Mouse (Mus musculus) liver, embryonic 12.5 days (tissue): ENCODE results near the gene Hspg2. TPM values are rescaled to one million over a fixed set of nuclear protein-coding genes. Genes with fewer than 3 reads are reported as not detected.
"Not testable (repeated sequence)": the region's sequence is repeated elsewhere in the genome, so short reads cannot be mapped to it uniquely, and the experiment has no call there.

Experiments used
- ATAC-seq: fragments of 200-750 bp; cut with Nextera tagmentation; 2 replicates; pipeline ENCODE4 v1.8.0; 2017; ENCODE audit warnings: moderate number of reproducible peaks, mild to moderate bottlenecking, moderate library complexity
- H3K27ac ChIP-seq: fragments of 300-500 bp; sonication (generic); 2 replicates; pipeline ENCODE4 v1.5.1; 2016; ENCODE audit warnings: mild to moderate bottlenecking
- H3K27me3 ChIP-seq: fragments of 300-500 bp; sonication (generic); replicated peaks from 2 replicates; pipeline ENCODE4 v1.6.1; 2016; ENCODE audit warnings: mild to moderate bottlenecking, moderate library complexity
- H3K36me3 ChIP-seq: fragments of 300-500 bp; sonication (generic); 2 replicates; pipeline ENCODE4 v1.6.1; 2016; ENCODE audit warnings: mild to moderate bottlenecking, moderate library complexity
- H3K4me1 ChIP-seq: fragments of 300-500 bp; sonication (generic); 2 replicates; pipeline ENCODE4 v1.6.1; 2016
- H3K4me2 ChIP-seq: fragments of 300-500 bp; sonication (generic); 2 replicates; pipeline ENCODE4 v1.6.1; 2016; ENCODE audit warnings: mild to moderate bottlenecking, moderate library complexity
- H3K4me3 ChIP-seq: fragments of 300-500 bp; sonication (generic); 2 replicates; pipeline ENCODE4 v1.5.1; 2016; ENCODE audit warnings: mild to moderate bottlenecking, moderate library complexity
- H3K9ac ChIP-seq: fragments of 300-500 bp; sonication (generic); 2 replicates; pipeline ENCODE4 v1.6.1; 2016; ENCODE audit warnings: mild to moderate bottlenecking, moderate library complexity
- H3K9me3 ChIP-seq: fragments of 300-500 bp; sonication (generic); replicated peaks from 2 replicates; pipeline ENCODE4 v1.6.1; 2016; ENCODE audit warnings: mild to moderate bottlenecking, moderate library complexity
- WGBS: fragments of 180-500 bp; shearing (Covaris S2); methylation state at CpG from one replicate; pipeline ENCODE4 v1.1.7; 2016; ENCODE audit not compliant: insufficient replicate concordance; 5-methylcytosine and 5-hydroxymethylcytosine counted together
- polyA plus RNA-seq: library from polyadenylated mRNA; unstranded; fragments of >200 nt; fragmentation: Nextera tagmentation; extraction: Ambion mirVana; gene quantifications from 2 replicates; pipeline ENCODE4 v1.2.1, GENCODE M21; 2016

The Hspg2 gene
- polyA plus RNA-seq, 1 experiment from 2014 or later, result 7.3 TPM

DNA sequence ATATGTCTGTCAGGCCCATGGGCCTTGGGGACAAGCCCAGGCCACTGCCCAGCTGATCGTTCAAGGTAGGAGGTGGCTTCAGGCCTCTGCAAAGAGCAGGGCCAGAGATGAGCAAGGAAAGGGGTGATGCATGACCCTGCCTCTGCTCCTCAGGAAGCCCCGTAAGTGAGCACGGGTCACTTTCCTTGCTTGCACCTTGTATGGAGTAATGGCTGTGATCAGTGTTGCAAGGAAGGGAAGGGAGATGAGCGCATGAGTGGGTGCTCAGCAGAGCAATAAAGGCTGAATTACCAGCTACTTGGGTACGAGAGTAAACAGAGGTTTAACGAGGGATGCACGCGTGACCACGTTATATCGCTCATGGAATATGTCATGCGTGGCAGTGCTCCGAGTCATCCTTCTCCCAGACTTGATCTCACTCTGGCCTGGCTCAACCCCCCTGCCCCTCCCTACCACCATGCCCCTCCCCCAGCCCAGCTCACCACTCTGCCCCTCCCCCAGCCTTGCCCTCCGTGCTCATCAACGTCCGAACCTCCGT lies 88.2 kb downstream of the Hspg2 start:
- Histone ChIP-seq H3K4me1 (no peaks in the 10 kb centered on the region), H3K9ac (no peak overlapping the region), H3K4me3 (no peak overlapping the region), H3K9me3 (no peaks in the 10 kb centered on the region), H3K27ac (no peak overlapping the region), H3K36me3 (peaks cover 61% of the 10 kb centered on the region), H3K4me2 (no peak overlapping the region), H3K27me3 (no peaks in the 10 kb centered on the region)
- no peak for ATAC-seq
- 87% methylated on average over 16 of the region's 16 CpGs for WGBS

DNA sequence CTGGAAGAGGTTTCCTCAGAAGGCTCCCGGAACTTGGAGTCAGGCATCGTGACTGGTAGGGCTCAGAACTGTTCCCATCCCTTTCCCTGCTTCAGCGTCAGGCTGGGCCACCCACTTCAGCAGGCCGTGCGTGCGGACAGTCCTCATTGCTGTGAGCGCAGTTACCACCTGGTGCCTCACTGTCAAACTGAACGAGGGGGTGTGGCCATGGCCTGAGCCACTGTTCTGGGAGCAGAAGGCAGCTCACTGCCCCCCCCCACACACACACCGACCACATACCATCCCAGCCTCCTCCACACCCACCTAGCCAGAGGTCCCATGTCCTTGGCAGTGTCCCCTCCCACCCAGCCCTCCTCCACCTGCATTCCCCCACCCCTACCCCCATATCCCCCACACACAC lies 101.3 kb downstream of the Hspg2 start:
- Histone ChIP-seq H3K4me1 (no peaks in the 10 kb centered on the region), H3K4me2 (no peak overlapping the region), H3K27ac (no peak overlapping the region), H3K27me3 (no peaks in the 10 kb centered on the region), H3K4me3 (no peak overlapping the region), H3K36me3 (peaks cover 27% of the 10 kb centered on the region), H3K9ac (no peak overlapping the region), H3K9me3 (no peaks in the 10 kb centered on the region)
- ATAC-seq, result no peak
- WGBS, result 73% methylated on average over 9 of the region's 9 CpGs

DNA sequence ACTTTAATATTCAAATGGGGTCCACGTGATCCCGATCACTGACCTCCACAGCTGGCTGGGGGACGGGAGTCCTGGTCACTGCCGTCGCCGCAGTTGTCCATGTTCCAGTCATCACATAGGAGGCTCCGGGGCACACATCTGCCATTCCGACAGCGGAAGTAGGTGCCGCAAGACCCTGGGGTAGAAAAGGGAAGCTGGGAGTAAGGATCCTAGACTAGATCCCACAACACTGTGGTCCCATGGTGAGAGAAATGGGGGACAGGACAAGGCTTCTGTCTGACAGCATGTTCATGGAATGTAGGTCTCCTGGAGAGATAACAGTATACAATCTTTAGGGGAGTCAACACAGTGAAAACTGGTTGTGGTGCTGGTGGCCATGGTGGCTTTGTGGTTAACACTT lies 105.9 kb downstream of the Hspg2 start, which contains the start of gene Ldlrad2:
Gene Ldlrad2 (minus strand): TSS at position 101 of the 400 bp plus-strand sequence.
- Histone ChIP-seq H3K27ac (no peak within 1 kb of the TSS), H3K9me3 (no peaks in the 10 kb centered on the region), H3K4me1 (0 out of 2 replicates have a peak, but pooled peaks cover 7% of the 10 kb centered on the region), H3K9ac (no peak within 1 kb of the TSS), H3K4me2 (no peak within 1 kb of the TSS), H3K36me3 (peaks cover 7% of the 10 kb centered on the region), H3K4me3 (no peak within 1 kb of the TSS), H3K27me3 (peaks cover 28% of the 10 kb centered on the region)
- no peak for ATAC-seq
- WGBS, result 71% methylated on average over 10 of the region's 10 CpGs

DNA sequence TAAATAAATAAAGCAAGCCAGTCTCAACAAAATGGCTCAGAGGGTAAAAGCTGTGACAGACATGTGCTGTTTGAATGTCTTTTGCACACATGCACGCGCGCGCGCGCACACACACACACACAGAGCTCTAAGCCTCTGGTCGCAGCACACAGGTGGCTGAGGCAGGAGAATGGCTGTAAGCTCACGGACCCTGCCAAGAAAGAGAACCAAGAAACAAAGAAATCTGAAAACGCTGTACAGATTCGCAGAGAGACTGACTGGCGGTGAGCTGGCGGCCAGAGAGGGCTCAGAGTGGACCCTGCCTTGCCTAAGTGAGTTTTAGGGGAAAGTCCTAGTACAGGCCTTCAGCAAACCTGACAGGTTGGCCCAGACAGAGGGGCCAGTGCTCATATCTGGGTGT lies 108.9 kb downstream of the Hspg2 start:
- Histone ChIP-seq H3K4me3 (no peak overlapping the region), H3K36me3 (no peaks in the 10 kb centered on the region), H3K4me2 (no peak overlapping the region), H3K27me3 (peaks cover 46% of the 10 kb centered on the region), H3K9ac (no peak overlapping the region), H3K4me1 (0 out of 2 replicates have a peak, but pooled peaks cover 7% of the 10 kb centered on the region), H3K9me3 (no peaks in the 10 kb centered on the region), H3K27ac (no peak overlapping the region)
- whole genome bisulfite sequencing, result 86% methylated on average over 12 of the region's 12 CpGs
- no peak for ATAC-seq

DNA sequence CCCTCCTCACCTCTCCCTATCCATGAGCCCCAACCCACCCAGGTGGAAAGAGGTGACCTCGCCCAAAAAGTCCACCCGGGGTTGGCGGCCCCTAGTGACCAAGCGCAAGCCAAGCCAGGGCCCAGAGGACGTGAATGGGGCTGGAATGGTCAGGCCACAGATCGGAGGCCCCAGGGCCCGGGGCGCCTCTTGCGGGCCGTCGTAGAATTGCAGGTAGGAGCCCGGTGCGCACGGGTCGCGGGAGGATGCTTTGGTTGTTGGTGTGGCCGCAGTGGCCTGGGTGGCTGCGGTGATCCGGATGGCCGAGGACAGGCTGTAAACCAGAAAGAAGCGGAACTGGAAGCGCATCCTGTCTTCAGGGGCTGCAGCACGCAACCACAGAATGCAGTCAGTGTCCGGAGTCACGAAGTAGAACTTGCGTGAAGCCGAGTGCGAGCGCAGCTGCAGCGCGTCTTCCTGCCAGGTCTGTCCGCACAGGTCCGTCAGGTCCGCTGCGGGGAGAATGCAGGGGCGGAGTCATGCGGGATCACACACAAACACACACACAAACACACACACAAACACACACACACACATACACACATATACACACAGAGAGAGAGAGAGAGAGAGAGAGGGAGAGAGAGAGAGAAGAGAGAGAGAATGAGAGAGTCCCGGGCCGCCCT lies 109.7 kb downstream of the Hspg2 start:
- Histone ChIP-seq H3K9ac (no peak overlapping the region), H3K4me1 (0 out of 2 replicates have a peak, but pooled peaks cover 7% of the 10 kb centered on the region), H3K4me2 (peak overlapping the region; percentile 57), H3K27me3 (peaks cover 46% of the 10 kb centered on the region), H3K4me3 (peak overlapping the region; percentile 23), H3K27ac (no peak overlapping the region), H3K36me3 (no peaks in the 10 kb centered on the region), H3K9me3 (no peaks in the 10 kb centered on the region)
- ATAC-seq, result no peak
- WGBS, result 5% methylated on average over 39 of the region's 39 CpGs

DNA sequence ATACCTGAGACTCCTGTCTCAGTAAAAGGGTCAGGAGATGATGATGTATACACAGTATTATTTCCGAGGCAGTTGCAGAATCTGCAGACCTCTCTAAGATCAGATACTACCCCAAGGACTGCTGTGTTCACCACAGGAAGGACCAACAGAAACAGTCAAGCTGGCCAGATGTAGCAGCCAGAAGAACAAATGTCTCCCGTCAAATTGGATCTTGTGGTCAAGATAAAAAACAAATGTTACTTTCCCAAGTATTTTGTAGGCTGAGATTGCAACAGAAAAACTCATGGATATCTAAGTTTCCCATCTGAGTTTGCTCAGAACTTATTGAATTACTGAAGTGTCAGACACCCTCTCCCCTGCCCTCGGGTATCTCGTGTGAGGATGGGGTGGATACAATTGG lies 111.2 kb downstream of the Hspg2 start:
- Histone ChIP-seq H3K27ac (no peak overlapping the region), H3K9me3 (no peaks in the 10 kb centered on the region), H3K4me1 (0 out of 2 replicates have a peak, but pooled peaks cover 7% of the 10 kb centered on the region), H3K9ac (no peak overlapping the region), H3K36me3 (no peaks in the 10 kb centered on the region), H3K4me3 (no peak overlapping the region), H3K4me2 (no peak overlapping the region), H3K27me3 (peaks cover 46% of the 10 kb centered on the region)
- 26% methylated on average over 4 of the region's 4 CpGs for WGBS
- no peak for ATAC-seq

DNA sequence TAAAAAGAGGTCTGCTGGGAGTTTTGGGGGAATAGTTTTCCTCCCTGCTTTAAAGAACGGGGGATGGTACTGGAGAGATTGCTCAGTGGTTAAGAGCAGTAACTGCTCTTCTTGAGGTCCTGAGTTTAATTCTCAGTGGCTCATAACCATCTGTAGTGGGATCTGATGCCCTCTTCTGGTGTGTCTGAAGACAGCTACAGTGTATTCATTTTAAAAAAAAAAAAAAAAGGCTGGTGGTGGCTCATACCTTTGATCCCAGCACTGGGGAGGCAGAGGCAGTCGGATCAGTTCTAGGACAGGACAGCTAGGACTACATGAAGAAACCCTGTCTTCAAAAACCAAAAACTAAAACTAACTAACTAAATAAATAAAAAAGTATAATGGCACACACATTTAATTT lies 111.7 kb downstream of the Hspg2 start:
- H3K36me3 ChIP-seq, result no peaks in the 10 kb centered on the region
- no peak overlapping the region for H3K4me3 ChIP-seq
- H3K27me3 ChIP-seq, result peaks cover 46% of the 10 kb centered on the region
- H3K4me1 ChIP-seq, result 0 out of 2 replicates have a peak, but pooled peaks cover 7% of the 10 kb centered on the region
- no peak for ATAC-seq
- no peaks in the 10 kb centered on the region for H3K9me3 ChIP-seq
- H3K27ac ChIP-seq, result no peak overlapping the region
- no peak overlapping the region for H3K9ac ChIP-seq
- no peak overlapping the region for H3K4me2 ChIP-seq
- 59% methylated on average over 2 of the region's 2 CpGs for WGBS

DNA sequence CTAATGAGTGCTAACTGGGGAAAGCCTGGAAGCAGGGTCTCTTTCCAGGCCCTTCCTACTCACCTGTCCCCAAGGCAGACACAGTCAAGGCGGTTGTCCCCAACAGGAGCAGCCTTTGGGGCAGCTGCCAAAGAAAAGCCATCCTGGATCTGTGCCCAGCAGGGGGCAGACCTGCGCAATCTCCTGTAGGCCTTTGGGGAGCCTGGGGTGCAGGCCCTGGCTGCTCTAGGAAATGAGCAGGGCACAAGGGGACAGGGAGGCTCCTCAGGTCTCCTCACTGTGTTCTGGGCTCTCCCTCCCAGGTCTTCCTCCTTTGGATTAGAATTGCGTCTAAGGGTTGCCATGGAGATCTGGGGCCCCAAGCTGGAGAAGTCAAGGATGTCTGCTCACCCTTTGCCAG lies 113.2 kb downstream of the Hspg2 start:
- no peaks in the 10 kb centered on the region for H3K36me3 ChIP-seq
- 42% methylated on average over 3 of the region's 3 CpGs for WGBS
- 0 out of 2 replicates have a peak, but pooled peaks cover 7% of the 10 kb centered on the region for H3K4me1 ChIP-seq
- H3K4me3 ChIP-seq, result no peak overlapping the region
- H3K9me3 ChIP-seq, result no peaks in the 10 kb centered on the region
- no peak overlapping the region for H3K27ac ChIP-seq
- no peak overlapping the region for H3K9ac ChIP-seq
- ATAC-seq, result no peak
- H3K4me2 ChIP-seq, result no peak overlapping the region
- H3K27me3 ChIP-seq, result peaks cover 40% of the 10 kb centered on the region

DNA sequence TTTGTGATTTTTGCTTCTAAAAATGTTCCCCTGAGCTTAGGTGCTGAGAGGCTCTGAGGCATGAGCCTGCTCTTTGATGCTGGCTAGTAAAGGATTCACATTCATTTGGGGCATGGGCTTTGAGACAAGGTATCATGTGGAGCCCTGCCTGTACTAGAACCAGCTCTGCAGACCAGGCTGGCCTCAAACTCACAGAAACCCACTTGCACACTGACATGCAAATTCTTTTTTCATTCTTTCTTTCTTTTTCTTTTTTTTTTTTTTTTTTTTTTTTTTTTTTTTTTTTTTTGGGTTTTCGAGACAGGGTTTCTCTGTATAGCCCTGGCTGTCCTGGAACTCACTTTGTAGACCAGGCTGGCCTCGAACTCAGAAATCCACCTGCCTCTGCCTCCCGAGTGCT lies 120.5 kb downstream of the Hspg2 start:
- not testable (repeated sequence) for H3K4me2 ChIP-seq, ATAC-seq, H3K27me3 ChIP-seq, H3K4me1 ChIP-seq, H3K4me3 ChIP-seq, H3K27ac ChIP-seq, H3K36me3 ChIP-seq, H3K9ac ChIP-seq, H3K9me3 ChIP-seq
- WGBS, result 79% methylated on average over 2 of the region's 3 CpGs

DNA sequence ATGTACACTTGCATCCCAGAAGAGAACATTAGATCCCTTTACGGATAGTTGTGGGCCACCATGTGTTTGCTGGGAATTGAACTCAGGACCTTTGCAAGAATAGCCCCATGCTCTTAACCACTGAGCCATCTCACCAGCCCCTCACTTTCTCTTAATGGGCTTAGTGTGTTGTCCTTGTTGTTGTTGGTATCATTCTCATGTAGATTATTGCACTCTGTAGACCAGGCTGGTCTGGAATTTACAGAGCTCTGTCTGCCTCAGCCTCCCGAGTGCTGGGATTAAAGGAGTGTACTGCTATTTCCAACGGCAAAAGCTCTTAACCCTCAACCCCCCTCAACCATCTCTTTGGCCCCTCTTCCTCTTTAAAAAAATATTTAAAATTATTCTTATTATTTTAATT lies 121.0 kb downstream of the Hspg2 start:
- ATAC-seq, result no peak
- no peaks in the 10 kb centered on the region for H3K9me3 ChIP-seq

DNA sequence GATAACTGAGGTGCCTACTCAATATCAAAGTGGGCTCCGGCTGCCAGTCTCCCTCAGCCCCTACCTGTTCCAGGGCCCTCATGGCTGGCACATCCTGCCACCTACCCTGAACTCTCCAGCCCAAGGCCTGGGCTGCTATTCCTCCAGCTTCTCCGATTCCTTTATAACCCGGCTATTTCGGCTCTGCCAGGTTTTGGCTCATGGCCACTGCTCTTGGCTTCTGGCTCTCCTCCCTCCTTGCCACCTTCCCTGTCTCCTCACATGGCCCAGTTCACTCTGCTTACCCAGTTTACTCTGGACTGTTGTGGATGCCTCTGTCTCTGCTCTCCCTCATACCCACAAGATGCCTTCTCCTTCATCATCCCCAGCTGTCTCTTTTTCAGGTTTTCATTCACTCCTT lies 122.4 kb downstream of the Hspg2 start:
- Histone ChIP-seq H3K9me3 (no peaks in the 10 kb centered on the region), H3K4me3 (no peak overlapping the region), H3K27ac (no peak overlapping the region), H3K36me3 (no peaks in the 10 kb centered on the region), H3K4me2 (no peak overlapping the region), H3K9ac (no peak overlapping the region), H3K4me1 (peaks cover 17% of the 10 kb centered on the region), H3K27me3 (no peaks in the 10 kb centered on the region)
- 81% methylated on average over 4 of the region's 4 CpGs for WGBS
- no peak for ATAC-seq

More for the DNA sequence above, 121.0 kb downstream of the Hspg2 start:
- H3K4me2 ChIP-seq, result no peak overlapping the region
- no peak overlapping the region for H3K4me3 ChIP-seq
- H3K9ac ChIP-seq, result no peak overlapping the region
- 71% methylated on average over 3 of the region's 3 CpGs for WGBS
- H3K27ac ChIP-seq, result no peak overlapping the region
- H3K27me3 ChIP-seq, result no peaks in the 10 kb centered on the region
- peaks cover 6% of the 10 kb centered on the region; the same call in 1 of the 2 replicates for H3K4me1 ChIP-seq
- H3K36me3 ChIP-seq, result no peaks in the 10 kb centered on the region

DNA sequence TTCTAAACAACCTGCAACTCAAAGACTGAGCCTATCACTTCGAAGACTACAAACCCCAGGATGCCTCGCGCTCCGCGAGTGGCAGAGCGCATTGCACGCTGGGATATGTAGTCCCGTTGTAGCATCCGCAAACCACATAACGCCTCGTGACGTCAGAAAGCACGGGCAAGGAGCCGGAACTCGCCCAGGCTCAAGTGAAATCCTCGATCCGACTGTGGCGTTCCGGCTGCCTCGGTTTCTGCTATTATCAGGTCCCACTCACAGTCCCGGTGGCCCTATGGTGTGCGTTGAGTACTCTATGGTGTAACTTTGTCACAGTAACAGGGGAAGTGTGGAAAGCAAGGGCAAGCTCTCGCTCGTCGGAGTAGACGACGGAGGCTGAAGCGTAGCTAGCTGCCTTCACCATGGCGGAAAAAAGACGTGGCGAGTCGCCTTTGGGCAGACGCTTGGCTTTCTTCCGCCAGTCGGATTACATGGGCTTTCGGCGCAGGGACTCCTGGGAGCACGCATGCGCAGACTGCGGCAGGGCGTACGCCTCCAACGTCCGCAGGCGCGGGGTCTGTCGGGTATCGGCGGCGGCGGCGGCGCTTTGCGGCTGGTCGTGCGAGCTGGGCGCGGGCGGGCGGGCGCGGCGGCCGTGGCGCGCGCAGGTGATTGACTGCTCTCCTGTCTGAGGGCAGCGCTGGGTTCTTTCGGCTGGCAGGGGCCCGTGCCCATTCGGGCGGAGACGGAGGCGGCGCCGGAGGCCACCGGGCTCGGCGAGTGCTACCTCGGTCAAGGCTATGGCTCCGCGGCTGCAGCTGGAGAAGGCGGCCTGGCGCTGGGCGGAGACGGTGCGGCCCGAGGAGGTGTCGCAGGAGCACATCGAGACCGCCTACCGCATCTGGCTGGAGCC lies 125.3 kb downstream of the Hspg2 start, which contains the start of gene Usp48:
Gene Usp48 (plus strand): TSS at position 155 of the 895 bp plus-strand sequence.
- Histone ChIP-seq H3K9ac (peak within 1 kb of the TSS; percentile 94), H3K4me3 (peak within 1 kb of the TSS; percentile 91), H3K4me2 (peak within 1 kb of the TSS; percentile 83), H3K27ac (peak within 1 kb of the TSS; percentile 99), H3K36me3 (peaks cover 9% of the 10 kb centered on the region; the same call in 1 of the 2 replicates), H3K4me1 (peaks cover 45% of the 10 kb centered on the region), H3K9me3 (no peaks in the 10 kb centered on the region), H3K27me3 (no peaks in the 10 kb centered on the region)
- ATAC-seq, result peak; percentile 90
- under 1% methylated on average over 91 of the region's 92 CpGs for WGBS
